Mouse (Mus musculus) testis, adult 2 months (tissue): ENCODE results near the gene Crygc. TPM values are rescaled to one million over a fixed set of nuclear protein-coding genes. Genes with fewer than 3 reads are reported as not detected.

Experiments
- H3K27ac ChIP-seq: fragments of 200-500 bp; 2 replicates; pipeline ENCODE4 v1.5.1; 2012; ENCODE audit warnings: low read depth, low read length; ENCODE audit not compliant: control insufficient read depth, insufficient read depth
- H3K27me3 ChIP-seq: fragments of 200-500 bp; 2 replicates; pipeline ENCODE4 v1.6.1; 2012; ENCODE audit warnings: mild to moderate bottlenecking, low read length, moderate library complexity; ENCODE audit not compliant: control insufficient read depth, insufficient read depth
- H3K36me3 ChIP-seq: fragments of 200-500 bp; 2 replicates; pipeline ENCODE4 v1.6.1; 2012; ENCODE audit warnings: mild to moderate bottlenecking, low read length; ENCODE audit not compliant: control insufficient read depth, insufficient read depth
- H3K4me1 ChIP-seq: fragments of 200-500 bp; 2 replicates; pipeline ENCODE4 v1.6.1; 2012; ENCODE audit warnings: low read length; ENCODE audit not compliant: control insufficient read depth, insufficient read depth
- H3K4me3 ChIP-seq: fragments of 200-500 bp; 2 replicates; pipeline ENCODE4 v1.5.1; 2012; ENCODE audit warnings: low read depth, mild to moderate bottlenecking, low read length, moderate library complexity, mixed read lengths; ENCODE audit not compliant: control insufficient read depth
- CTCF ChIP-seq: fragments of 200-500 bp; IDR thresholded peaks from 2 replicates; pipeline ENCODE4 v1.5.1; 2012; ENCODE audit warnings: low read depth, mild to moderate bottlenecking, inconsistent platforms, low read length, moderate library complexity; ENCODE audit not compliant: control insufficient read depth, insufficient read depth, insufficient replicate concordance
- POLR2A ChIP-seq: fragments of 200-500 bp; IDR thresholded peaks from 2 replicates; pipeline ENCODE4 v1.6.1; 2012; ENCODE audit warnings: low read depth, mild to moderate bottlenecking, inconsistent platforms, low read length, moderate library complexity; ENCODE audit not compliant: control insufficient read depth
- polyA plus RNA-seq: library from polyadenylated mRNA; depleted of rRNA; stranded (reverse); fragments of >200 nt; gene quantifications from 2 replicates; pipeline ENCODE4 v1.2.3, GENCODE M21; 2012

Crygc gene
- polyA plus RNA-seq, 1 experiment: 0.94 TPM

GRCm38 (mm10) chr1:65112031-65112806 is 38.7 kb upstream of the Crygc start:
- H3K4me1 ChIP-seq: peaks cover 3% of the 10 kb centered on the region; the same call in 1 of the 2 replicates
- no peaks in the 10 kb centered on the region for H3K36me3 ChIP-seq
- H3K4me3 ChIP-seq: no peak overlapping the region; the same call in 1 of the 2 replicates
- peak overlapping the region; percentile 36; the same call in 1 of the 2 replicates for H3K27ac ChIP-seq
- TF ChIP-seq CTCF (peak; percentile 75), POLR2A (no peak)
- no peaks in the 10 kb centered on the region for H3K27me3 ChIP-seq

- peak overlapping the region; percentile 3; the same call in 1 of the 2 replicates for H3K4me3 ChIP-seq
- TF ChIP-seq POLR2A: no peak
- no peak for TF ChIP-seq CTCF
Observed at GRCm38 (mm10) chr1:65109756-65110435, 36.4 kb upstream of the Crygc start.

GRCm38 (mm10) chr1:65109196-65109595 is 35.7 kb upstream of the Crygc start:
- no peak overlapping the region for H3K27ac ChIP-seq
- H3K36me3 ChIP-seq: no peaks in the 10 kb centered on the region
- H3K4me1 ChIP-seq: peaks cover 5% of the 10 kb centered on the region; the same call in 1 of the 2 replicates
- no peak overlapping the region for H3K4me3 ChIP-seq
- H3K27me3 ChIP-seq: no peaks in the 10 kb centered on the region
- no peak for TF ChIP-seq POLR2A
- TF ChIP-seq CTCF: no peak

More at GRCm38 (mm10) chr1:65109756-65110435, 36.4 kb upstream of the Crygc start:
- Histone ChIP-seq H3K36me3 (no peaks in the 10 kb centered on the region), H3K4me1 (peaks cover 3% of the 10 kb centered on the region; the same call in 1 of the 2 replicates), H3K27me3 (no peaks in the 10 kb centered on the region), H3K27ac (no peak overlapping the region)

GRCm38 (mm10) chr1:65107654-65108279 is 34.3 kb upstream of the Crygc start:
- H3K36me3 ChIP-seq: no peaks in the 10 kb centered on the region
- peaks cover 12% of the 10 kb centered on the region for H3K4me1 ChIP-seq
- no peaks in the 10 kb centered on the region for H3K27me3 ChIP-seq
- TF ChIP-seq POLR2A (no peak), CTCF (no peak)
- H3K27ac ChIP-seq: no peak overlapping the region
- H3K4me3 ChIP-seq: no peak overlapping the region

GRCm38 (mm10) chr1:65103273-65103672 is 29.8 kb upstream of the Crygc start, which contains the start of gene Cryga:
Gene Cryga, minus strand, starts transcription at chr1:65103373.
- H3K27me3 ChIP-seq: no peaks in the 10 kb centered on the region
- H3K4me3 ChIP-seq: no peak within 1 kb of the TSS
- H3K4me1 ChIP-seq: peaks cover 11% of the 10 kb centered on the region
- no peak within 1 kb of the TSS for H3K27ac ChIP-seq
- TF ChIP-seq POLR2A (no peak), CTCF (no peak)
- no peaks in the 10 kb centered on the region for H3K36me3 ChIP-seq

GRCm38 (mm10) chr1:65096953-65097352 is 23.5 kb upstream of the Crygc start:
- no peak overlapping the region for H3K4me3 ChIP-seq
- H3K4me1 ChIP-seq: no peaks in the 10 kb centered on the region
- H3K36me3 ChIP-seq: no peaks in the 10 kb centered on the region
- no peak overlapping the region for H3K27ac ChIP-seq
- no peaks in the 10 kb centered on the region for H3K27me3 ChIP-seq
- TF ChIP-seq POLR2A: no peak
- no peak for TF ChIP-seq CTCF

- H3K27ac ChIP-seq: no peak overlapping the region
- H3K4me1 ChIP-seq: no peaks in the 10 kb centered on the region
- H3K27me3 ChIP-seq: no peaks in the 10 kb centered on the region
- no peak overlapping the region for H3K4me3 ChIP-seq
- H3K36me3 ChIP-seq: no peaks in the 10 kb centered on the region
- TF ChIP-seq CTCF: no peak
- no peak for TF ChIP-seq POLR2A
Observed at GRCm38 (mm10) chr1:65091566-65091965, 18.1 kb upstream of the Crygc start.
